Mouse (Mus musculus) intestine, postnatal 0 days (tissue): ENCODE data around the gene Nt5c1a. TPM values are rescaled to one million over a fixed set of nuclear protein-coding genes. Genes with fewer than 3 reads are reported as not detected.

Experiments used
- ATAC-seq: fragments of 200-750 bp; cut with Nextera tagmentation; 2 replicates; pipeline ENCODE4 v1.8.0; 2017; ENCODE audit warnings: mild to moderate bottlenecking, moderate TSS enrichment, moderate library complexity
- H3K27ac ChIP-seq: fragments of 300-500 bp; sonication (generic); 2 replicates; pipeline ENCODE4 v1.5.1; 2014; ENCODE audit warnings: mild to moderate bottlenecking, low read depth, low read length, moderate library complexity
- H3K27me3 ChIP-seq: fragments of 300-500 bp; sonication (generic); replicated peaks from 2 replicates; pipeline ENCODE4 v1.6.1; 2014; ENCODE audit warnings: low read length, mixed read lengths; ENCODE audit not compliant: control insufficient read depth, insufficient read depth
- H3K36me3 ChIP-seq: fragments of 300-500 bp; sonication (generic); 2 replicates; pipeline ENCODE4 v1.6.1; 2014; ENCODE audit warnings: mild to moderate bottlenecking, moderate library complexity; ENCODE audit not compliant: control insufficient read depth, insufficient read depth
- H3K4me1 ChIP-seq: fragments of 300-500 bp; sonication (generic); replicated peaks from 2 replicates; pipeline ENCODE4 v1.6.1; 2014; ENCODE audit warnings: antibody characterized with exemption, low read length, mixed read lengths; ENCODE audit not compliant: control insufficient read depth, insufficient read depth
- H3K4me2 ChIP-seq: fragments of 300-500 bp; sonication (generic); replicated peaks from 2 replicates; pipeline ENCODE4 v1.6.1; 2014; ENCODE audit warnings: low read depth, mild to moderate bottlenecking, moderate library complexity
- H3K4me3 ChIP-seq: fragments of 300-500 bp; sonication (generic); 2 replicates; pipeline ENCODE4 v1.5.1; 2014; ENCODE audit warnings: low read depth, low read length
- H3K9ac ChIP-seq: fragments of 300-500 bp; sonication (generic); 2 replicates; pipeline ENCODE4 v1.6.1; 2014; ENCODE audit warnings: mild to moderate bottlenecking, low read depth, low read length
- H3K9me3 ChIP-seq: fragments of 300-500 bp; sonication (generic); 2 replicates; pipeline ENCODE4 v1.6.1; 2016; ENCODE audit warnings: mixed run types; ENCODE audit not compliant: control insufficient read depth
- CTCF ChIP-seq: sonication (generic); IDR thresholded peaks from 2 replicates; pipeline ENCODE4 v1.5.1; 2016; ENCODE audit warnings: low read depth, mild to moderate bottlenecking, control low read depth, antibody characterized with exemption, moderate library complexity
- WGBS: fragments of 180-500 bp; shearing (Covaris S2); extraction: QIAGEN DNeasy Blood & Tissue Kit; methylation state at CpG from one replicate; pipeline ENCODE4 v1.1.7; 2014; 5-methylcytosine and 5-hydroxymethylcytosine counted together
- polyA plus RNA-seq: library from polyadenylated mRNA; unstranded; fragments of >200 nt; fragmentation: Nextera tagmentation; extraction: Ambion mirVana; gene quantifications from 2 replicates; pipeline ENCODE4 v1.2.1, GENCODE M21; 2015

Gene Nt5c1a
- polyA plus RNA-seq, result not detected in 2 replicates

- H3K4me1 ChIP-seq, result 0 out of 2 replicates have a peak, but pooled peaks cover 3% of the 10 kb centered on the region
- H3K4me2 ChIP-seq, result peak within 1 kb of the TSS; percentile 78
- H3K27ac ChIP-seq, result no peak within 1 kb of the TSS
- WGBS, result 3% methylated on average over 58 of the region's 58 CpGs
- H3K36me3 ChIP-seq, result no peaks in the 10 kb centered on the region
- no peaks in the 10 kb centered on the region for H3K9me3 ChIP-seq
- H3K9ac ChIP-seq, result no peak within 1 kb of the TSS
- H3K27me3 ChIP-seq, result peaks cover 33% of the 10 kb centered on the region
- ATAC-seq, result peak; percentile 34; the same call in 1 of the 2 replicates
- peak within 1 kb of the TSS; percentile 40 for H3K4me3 ChIP-seq
- no peak for TF ChIP-seq CTCF
Measured at GRCm38 (mm10) chr4:123201186-123202093, at the start of gene Nt5c1a. Gene Nt5c1a (plus strand): TSS chr4:123201504.

- TF ChIP-seq CTCF, result peak; percentile 23; the same call in 1 of the 2 replicates
- no peak overlapping the region for H3K4me3 ChIP-seq
Measured at GRCm38 (mm10) chr4:123152003-123152402, 49.3 kb upstream of the Nt5c1a start.

GRCm38 (mm10) chr4:123152976-123153375, 48.3 kb upstream of the Nt5c1a start:
- H3K27me3 ChIP-seq, result no peaks in the 10 kb centered on the region
- H3K36me3 ChIP-seq, result no peaks in the 10 kb centered on the region
- no peaks in the 10 kb centered on the region for H3K9me3 ChIP-seq
- no peak overlapping the region for H3K9ac ChIP-seq
- no peak for TF ChIP-seq CTCF
- no peaks in the 10 kb centered on the region for H3K4me1 ChIP-seq
- 55% methylated on average over 5 of the region's 5 CpGs for WGBS
- H3K4me3 ChIP-seq, result no peak overlapping the region
- H3K4me2 ChIP-seq, result no peak overlapping the region
- H3K27ac ChIP-seq, result no peak overlapping the region
- ATAC-seq, result no peak

More at GRCm38 (mm10) chr4:123152003-123152402, 49.3 kb upstream of the Nt5c1a start:
- Histone ChIP-seq H3K27me3 (no peaks in the 10 kb centered on the region), H3K36me3 (no peaks in the 10 kb centered on the region), H3K27ac (no peak overlapping the region), H3K9ac (no peak overlapping the region), H3K4me2 (no peak overlapping the region), H3K4me1 (no peaks in the 10 kb centered on the region), H3K9me3 (no peaks in the 10 kb centered on the region)
- no peak for ATAC-seq
- 80% methylated on average over 4 of the region's 4 CpGs for WGBS

- Histone ChIP-seq H3K9ac (no peak overlapping the region), H3K27me3 (no peaks in the 10 kb centered on the region), H3K4me1 (no peaks in the 10 kb centered on the region), H3K4me2 (no peak overlapping the region), H3K4me3 (no peak overlapping the region), H3K9me3 (no peaks in the 10 kb centered on the region), H3K36me3 (no peaks in the 10 kb centered on the region), H3K27ac (no peak overlapping the region)
- 14% methylated on average over 4 of the region's 4 CpGs for WGBS
- ATAC-seq, result peak; percentile 72
- TF ChIP-seq CTCF, result peak; percentile 73
Measured at GRCm38 (mm10) chr4:123155004-123155403, 46.3 kb upstream of the Nt5c1a start.

GRCm38 (mm10) chr4:123155427-123155826, 45.9 kb upstream of the Nt5c1a start:
- peak; percentile 86 for ATAC-seq
- no peak overlapping the region for H3K4me2 ChIP-seq
- WGBS, result 31% methylated on average over 2 of the region's 2 CpGs

GRCm38 (mm10) chr4:123155840-123156239, 45.5 kb upstream of the Nt5c1a start:
- ATAC-seq, result no peak
- no peak overlapping the region for H3K4me2 ChIP-seq

More at GRCm38 (mm10) chr4:123155427-123155826, 45.9 kb upstream of the Nt5c1a start:
- Histone ChIP-seq H3K9me3 (no peaks in the 10 kb centered on the region), H3K9ac (no peak overlapping the region), H3K27me3 (no peaks in the 10 kb centered on the region), H3K36me3 (no peaks in the 10 kb centered on the region), H3K27ac (no peak overlapping the region), H3K4me3 (no peak overlapping the region), H3K4me1 (no peaks in the 10 kb centered on the region)
- TF ChIP-seq CTCF, result no peak

More at GRCm38 (mm10) chr4:123155840-123156239, 45.5 kb upstream of the Nt5c1a start:
- Histone ChIP-seq H3K4me1 (no peaks in the 10 kb centered on the region), H3K27ac (no peak overlapping the region), H3K9me3 (no peaks in the 10 kb centered on the region), H3K4me3 (no peak overlapping the region), H3K36me3 (no peaks in the 10 kb centered on the region), H3K27me3 (no peaks in the 10 kb centered on the region), H3K9ac (no peak overlapping the region)
- no peak for TF ChIP-seq CTCF
